Comparison of ENCODE assay signal across 16 mouse cellular contexts in the genomic region with DNA sequence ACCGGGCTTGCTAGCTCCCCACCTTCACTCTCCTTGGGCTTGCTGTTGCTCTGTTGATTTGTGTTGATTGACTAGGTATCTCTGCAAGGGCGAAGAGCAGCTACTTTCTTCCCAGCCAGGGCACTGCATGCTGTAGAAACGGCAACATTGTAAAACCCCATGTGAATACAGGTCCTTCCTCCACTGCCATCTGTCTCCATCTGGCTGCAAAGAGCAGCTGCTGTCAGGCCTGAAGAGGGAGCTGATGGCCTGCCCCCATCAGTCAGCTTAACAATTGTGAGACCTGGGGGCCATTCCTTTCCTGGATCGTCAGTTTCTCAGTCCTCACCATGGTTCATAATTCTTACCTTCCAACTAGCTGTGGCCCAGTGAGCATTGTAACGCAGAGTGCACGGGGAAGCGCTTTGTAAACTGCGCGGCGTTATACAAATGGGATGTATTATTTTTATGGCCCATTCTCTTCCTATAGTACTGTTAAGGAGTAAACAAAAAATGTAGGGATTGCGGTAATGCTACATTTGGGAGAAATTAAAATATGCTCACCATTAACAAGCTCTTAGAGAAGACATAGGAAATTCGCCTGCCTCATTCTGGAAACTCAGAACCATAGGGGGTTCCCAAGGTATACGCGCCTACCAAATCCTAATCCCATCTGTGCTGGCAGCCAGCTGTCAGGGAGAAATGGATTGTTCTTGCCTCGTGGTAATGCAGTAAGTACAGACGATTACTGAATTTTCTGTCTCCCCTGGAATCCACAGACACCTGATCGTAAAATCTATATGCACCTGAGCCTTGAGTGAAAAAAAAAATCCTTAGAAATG. TPM values are rescaled to one million over a fixed set of nuclear protein-coding genes. Genes with fewer than 3 reads are reported as not detected.
A peak's percentile ranks its signal among the peaks of the same experiment; 100 is the strongest.
DNase-seq lines count a peak whose midpoint lies in the region; ATAC-seq and TF ChIP-seq lines count a peak whose summit lies in the region.
"Had no signal": no experiment of that assay in that cellular context is flagged by ENCODE, and none has a peak within 500 bp of the region (broad histone marks: within the 10 kb centered on the region; RNA-seq: fewer than 3 reads in every experiment).

No protein-coding gene starts in this region.

- no peak overlapping the region for H3K4me2 ChIP-seq in midbrain, embryonic 14.5 days (ENCODE audit: low read length)
- H3K4me2 ChIP-seq in liver, embryonic 11.5 days = no peak overlapping the region
- H3K4me2 ChIP-seq: limb, embryonic 12.5 days had no signal

- ATAC-seq in midbrain, embryonic 14.5 days (ENCODE audit: low FRiP score, low TSS enrichment) = no peak
- ATAC-seq in liver, embryonic 11.5 days (replicated peaks; ENCODE audit: low FRiP score) = no peak
- no peak for ATAC-seq in activated CD4-positive, CD25-positive, alpha-beta regulatory T cell, adult 4 months

- DNase-seq in cerebellum, postnatal 14 days = peak; percentile 19 to 24
- no peak for DNase-seq in cerebellum, postnatal 25 days
- DNase-seq in layer of hippocampus, adult 18-20 months (ENCODE audit: low spot score in 2 of 2) = peak; percentile 8 to 61
- no peak for DNase-seq in layer of hippocampus, adult 9-10 months (ENCODE audit: low spot score)
- DNase-seq in midbrain, embryonic 14.5 days = peak; percentile 27
- no peak for DNase-seq in liver, embryonic 11.5 days (ENCODE audit: low spot score)
- DNase-seq: adrenal gland, postnatal 10 days; cerebellum, adult 18-20 months; lung, postnatal 14 days; spleen, adult 18-20 months had no signal

- WGBS in midbrain, embryonic 14.5 days = 64% methylated on average over 17 of the region's 17 CpGs
- 81% methylated on average over 17 of the region's 17 CpGs for WGBS in liver, embryonic 11.5 days

- peak; percentile 19; the same call in 1 of the 2 replicates for TF ChIP-seq CTCF in cortical plate, adult 2 months (IDR thresholded peaks at IDR 0.05; ENCODE audit: extremely low read depth, insufficient read depth, low read length)

- H3K4me1 ChIP-seq in cortical plate, adult 2 months (ENCODE audit: control insufficient read depth, insufficient read depth, low read length) = no peaks in the 10 kb centered on the region
- 0 out of 2 replicates have a peak, but pooled peaks cover 7% of the 10 kb centered on the region for H3K4me1 ChIP-seq in midbrain, embryonic 14.5 days (ENCODE audit: control insufficient read depth, insufficient read depth, low read length)
- H3K4me1 ChIP-seq in liver, embryonic 11.5 days (replicated peaks; ENCODE audit: control insufficient read depth, insufficient read depth, low read length) = no peaks in the 10 kb centered on the region

- H3K4me3 ChIP-seq in cortical plate, adult 2 months (ENCODE audit: insufficient read depth, low read length) = no peak overlapping the region
- no peak overlapping the region for H3K4me3 ChIP-seq in midbrain, embryonic 14.5 days (replicated peaks; ENCODE audit: low read depth, low read length)
- H3K4me3 ChIP-seq in liver, embryonic 11.5 days (ENCODE audit: low read depth, low read length) = no peak overlapping the region
- H3K4me3 ChIP-seq: limb, embryonic 12.5 days had no signal

- H3K36me3 ChIP-seq in midbrain, embryonic 14.5 days (ENCODE audit: control insufficient read depth, insufficient read depth, low read length) = no peaks in the 10 kb centered on the region
- H3K36me3 ChIP-seq in liver, embryonic 11.5 days (ENCODE audit: control insufficient read depth, insufficient read depth, low read length) = no peaks in the 10 kb centered on the region
- H3K36me3 ChIP-seq: limb, embryonic 12.5 days had no signal

- H3K27me3 ChIP-seq in midbrain, embryonic 14.5 days (ENCODE audit: control insufficient read depth, insufficient read depth, low read length) = no peaks in the 10 kb centered on the region
- no peaks in the 10 kb centered on the region for H3K27me3 ChIP-seq in liver, embryonic 11.5 days (replicated peaks; ENCODE audit: control insufficient read depth, insufficient read depth, low read length)
- H3K27me3 ChIP-seq: limb, embryonic 12.5 days had no signal

- no peaks in the 10 kb centered on the region for H3K9me3 ChIP-seq in midbrain, embryonic 14.5 days (ENCODE audit: control insufficient read depth, low read length)
- no peaks in the 10 kb centered on the region for H3K9me3 ChIP-seq in liver, embryonic 11.5 days (ENCODE audit: control insufficient read depth, low read length)
- H3K9me3 ChIP-seq: limb, embryonic 12.5 days had no signal

- no peak overlapping the region for H3K27ac ChIP-seq in cortical plate, adult 2 months (ENCODE audit: insufficient read depth, low read length)
- H3K27ac ChIP-seq in midbrain, embryonic 14.5 days (replicated peaks; ENCODE audit: low read depth, low read length) = no peak overlapping the region
- H3K27ac ChIP-seq in liver, embryonic 11.5 days (ENCODE audit: low read depth, low read length) = no peak overlapping the region
- H3K27ac ChIP-seq: limb, embryonic 12.5 days had no signal

- TF ChIP-seq POLR2A in cortical plate, adult 2 months (IDR thresholded peaks at IDR 0.05; ENCODE audit: extremely low read depth, insufficient read depth, low read length) = no peak

- no peak overlapping the region for H3K9ac ChIP-seq in midbrain, embryonic 14.5 days (replicated peaks; ENCODE audit: low read length)
- no peak overlapping the region for H3K9ac ChIP-seq in liver, embryonic 11.5 days (ENCODE audit: low read depth, low read length)
- H3K9ac ChIP-seq: limb, embryonic 12.5 days had no signal

RNA-seq across cellular contexts. Expression of gene Capn8, which starts 40.7 kb away (rescaled TPM):
- not detected for total RNA-seq in layer of hippocampus, adult 18-20 months (2021)
- polyA plus RNA-seq in cortical plate, adult 2 months (2012; rRNA removed) = 0.04 TPM in 1 of 2 replicates, not detected in the other
- polyA plus RNA-seq in midbrain, embryonic 14.5 days (2014; fragmentation: Nextera tagmentation; extraction: Ambion mirVana) = 0.28 TPM in 1 of 2 replicates, not detected in the other
- polyA plus RNA-seq in liver, embryonic 11.5 days (2014; fragmentation: Nextera tagmentation; extraction: Ambion mirVana) = not detected in 2 replicates
- polyA plus RNA-seq in activated CD4-positive, CD25-positive, alpha-beta regulatory T cell, adult 4 months (2017; shearing (Covaris generic)) = under 1 TPM in 1 of 2 experiments, not detected in 1; 0.13 TPM
- total RNA-seq: adrenal gland, postnatal 10 days; neutrophil, adult 5-6 weeks had no signal
- polyA plus RNA-seq: heart, postnatal 0 days; kidney, embryonic 14.5 days; limb, embryonic 12.5 days had no signal

Comparison
In these comparisons a context has a peak if more than half of its experiments do, and no peak if none do; other contexts are left out.
1. DNase-seq: peak in cerebellum, postnatal 14 days (2 of 2), layer of hippocampus, adult 18-20 months (2 of 2) and midbrain, embryonic 14.5 days (single experiment); none in cerebellum, postnatal 25 days (0 of 2), layer of hippocampus, adult 9-10 months (single experiment) and liver, embryonic 11.5 days (single experiment).